Mouse (Mus musculus): ENCODE measurements around the gene Hmcn1. TPM values are rescaled to one million over a fixed set of nuclear protein-coding genes. Genes with fewer than 3 reads are reported as not detected.

Gene Hmcn1
- polyA plus RNA-seq, 1 experiment from 2014 or later = 6.3 TPM

DNA sequence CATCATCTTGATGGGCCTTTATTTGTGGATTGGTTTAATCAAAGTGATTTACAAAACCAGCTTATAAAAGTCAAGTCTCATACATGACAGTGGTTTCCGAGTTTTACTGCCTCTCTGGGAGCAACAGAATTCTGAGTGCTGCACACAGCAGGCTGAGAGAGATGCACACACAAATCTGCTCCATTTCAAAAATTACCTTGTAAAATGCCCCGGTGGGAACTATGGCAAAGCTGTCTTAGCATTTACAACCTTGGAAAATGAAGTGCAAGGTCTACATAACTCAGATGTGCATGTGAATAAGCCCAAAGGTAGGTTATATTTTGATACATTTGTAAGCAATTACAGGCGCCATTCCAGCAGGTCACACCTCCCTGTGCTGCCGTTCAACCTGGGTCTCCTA is 245.5 kb downstream of the Hmcn1 start:
- ATAC-seq (replicated peaks; ENCODE audit: low FRiP score, low TSS enrichment, low read depth) (no peak), DNase-seq (ENCODE audit: low spot score) (no peak)
- Histone ChIP-seq H3K9me3 (ENCODE audit: control insufficient read depth, low read length) (no peaks in the 10 kb centered on the region), H3K36me3 (ENCODE audit: control insufficient read depth, insufficient read depth, low read length) (no peaks in the 10 kb centered on the region), H3K27ac (ENCODE audit: low read depth) (no peak overlapping the region), H3K27me3 (replicated peaks; ENCODE audit: control insufficient read depth, insufficient read depth, low read length) (no peaks in the 10 kb centered on the region), H3K4me3 (ENCODE audit: low read depth, low read length) (no peak overlapping the region), H3K4me1 (replicated peaks; ENCODE audit: control insufficient read depth, insufficient read depth, low read length) (no peaks in the 10 kb centered on the region), H3K4me2 (ENCODE audit: low read length) (no peak overlapping the region), H3K9ac (ENCODE audit: low read length) (no peak overlapping the region)
- WGBS = 76% methylated on average over 4 of the region's 4 CpGs

DNA sequence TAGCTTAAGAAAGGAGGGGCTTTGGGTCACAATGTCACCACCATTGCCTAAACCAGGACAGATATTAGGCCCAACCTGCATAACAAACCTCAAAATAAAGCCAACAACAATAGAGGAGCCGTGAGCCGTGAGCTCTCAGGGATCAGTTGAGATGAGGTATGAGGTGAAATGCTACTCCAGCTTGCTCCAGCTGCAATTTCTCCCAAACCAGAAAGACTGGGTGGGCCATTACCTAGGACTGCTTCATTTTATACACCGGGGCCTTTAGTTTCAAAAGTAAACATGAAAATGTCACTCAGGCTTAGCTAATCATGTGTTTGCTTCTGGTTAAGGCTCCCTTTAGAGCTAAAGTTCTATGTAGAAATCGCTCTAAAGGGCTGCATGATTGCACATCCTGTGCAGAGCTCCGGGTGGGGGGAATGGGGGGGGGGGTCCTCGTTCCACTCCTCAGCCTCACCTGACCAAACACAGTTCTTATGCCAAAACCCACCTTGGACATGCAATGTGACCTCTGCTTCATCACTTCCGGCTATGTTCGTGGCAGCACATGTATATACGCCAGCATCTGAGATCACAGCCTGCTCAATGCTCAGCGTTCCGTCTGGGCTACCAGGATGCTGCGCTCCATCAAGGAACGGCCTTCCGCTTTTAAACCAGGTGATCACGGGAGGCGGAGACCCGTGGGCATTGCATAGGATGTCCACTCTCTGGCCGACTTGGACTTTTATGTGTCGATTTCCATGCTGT is 250.0 kb downstream of the Hmcn1 start:
- H3K27ac ChIP-seq (ENCODE audit: low read depth) = no peak overlapping the region

DNA sequence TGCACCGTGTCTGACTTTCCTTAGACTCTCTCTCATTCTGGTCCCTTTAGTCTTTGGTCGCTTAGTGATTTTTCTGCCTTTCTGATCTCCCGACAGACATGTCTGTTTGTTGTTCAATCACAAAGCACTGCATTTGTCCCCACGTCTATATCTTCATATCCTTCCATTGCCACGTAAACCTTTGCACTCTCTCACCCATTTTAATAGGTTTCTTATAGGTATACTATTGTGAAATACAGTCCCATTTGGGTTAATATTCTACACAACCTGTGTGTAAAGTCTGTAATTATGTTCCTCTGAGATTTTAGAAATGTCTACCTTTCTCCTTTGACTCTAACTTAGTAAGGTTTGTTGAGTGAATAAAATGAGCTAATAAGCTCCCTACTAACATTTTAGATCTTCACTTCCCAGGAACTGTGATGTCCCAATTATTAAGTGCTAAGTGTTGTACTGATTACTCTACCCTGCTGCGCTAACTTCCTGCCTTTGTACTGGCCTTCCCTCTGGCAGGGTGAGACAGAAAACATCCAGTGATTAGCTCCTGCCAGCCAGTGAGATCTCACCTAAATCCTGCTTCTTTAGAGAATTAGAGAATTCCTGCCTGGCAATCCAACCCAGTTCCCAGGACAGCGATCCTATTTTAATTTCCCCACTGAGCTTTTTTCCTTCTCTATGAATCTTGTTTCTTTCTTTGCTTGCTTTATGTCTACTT is 250.7 kb downstream of the Hmcn1 start:
- no peak for ATAC-seq (replicated peaks; ENCODE audit: low FRiP score, low TSS enrichment, low read depth)
- no peak overlapping the region for H3K4me3 ChIP-seq (ENCODE audit: low read depth, low read length)
- no peak for DNase-seq (ENCODE audit: low spot score)
- no peak overlapping the region for H3K27ac ChIP-seq (ENCODE audit: low read depth)
- H3K4me2 ChIP-seq (ENCODE audit: low read length) = no peak overlapping the region
- H3K27me3 ChIP-seq (replicated peaks; ENCODE audit: control insufficient read depth, insufficient read depth, low read length) = no peaks in the 10 kb centered on the region
- H3K9ac ChIP-seq (ENCODE audit: low read length) = no peak overlapping the region
- 85% methylated on average over 7 of the region's 7 CpGs for WGBS
- H3K9me3 ChIP-seq (ENCODE audit: control insufficient read depth, low read length) = no peaks in the 10 kb centered on the region
- no peaks in the 10 kb centered on the region for H3K4me1 ChIP-seq (replicated peaks; ENCODE audit: control insufficient read depth, insufficient read depth, low read length)
- H3K36me3 ChIP-seq (ENCODE audit: control insufficient read depth, insufficient read depth, low read length) = no peaks in the 10 kb centered on the region

More for the DNA sequence above, 250.0 kb downstream of the Hmcn1 start:
- Histone ChIP-seq H3K9ac (ENCODE audit: low read length) (no peak overlapping the region), H3K4me1 (replicated peaks; ENCODE audit: control insufficient read depth, insufficient read depth, low read length) (no peaks in the 10 kb centered on the region), H3K36me3 (ENCODE audit: control insufficient read depth, insufficient read depth, low read length) (no peaks in the 10 kb centered on the region), H3K4me3 (ENCODE audit: low read depth, low read length) (no peak overlapping the region), H3K4me2 (ENCODE audit: low read length) (no peak overlapping the region), H3K9me3 (ENCODE audit: control insufficient read depth, low read length) (no peaks in the 10 kb centered on the region), H3K27me3 (replicated peaks; ENCODE audit: control insufficient read depth, insufficient read depth, low read length) (no peaks in the 10 kb centered on the region)
- ATAC-seq (replicated peaks; ENCODE audit: low FRiP score, low TSS enrichment, low read depth) (no peak), DNase-seq (ENCODE audit: low spot score) (no peak)
- WGBS = 79% methylated on average over 19 of the region's 19 CpGs

DNA sequence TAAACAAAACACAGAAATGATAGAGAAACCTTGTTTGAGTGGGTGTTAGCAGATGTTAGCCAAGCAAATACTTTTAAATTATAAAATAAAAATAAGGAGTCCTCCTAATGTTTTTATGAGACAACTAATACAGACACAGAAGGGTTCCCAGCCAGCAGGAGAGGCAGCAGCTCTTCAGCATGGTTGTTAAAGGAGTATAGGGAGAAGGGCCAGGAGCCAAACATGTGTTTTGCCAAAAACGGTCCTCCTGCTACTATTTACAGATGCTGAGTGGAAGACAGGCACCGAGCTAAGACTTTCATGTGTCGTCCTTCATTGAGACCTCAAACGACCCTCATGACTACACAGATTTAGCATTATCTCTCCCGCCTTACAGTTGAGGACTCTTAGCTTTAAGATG is 281.8 kb downstream of the Hmcn1 start:
- Histone ChIP-seq H3K4me2 (ENCODE audit: low read length) (no peak overlapping the region), H3K27me3 (replicated peaks; ENCODE audit: control insufficient read depth, insufficient read depth, low read length) (no peaks in the 10 kb centered on the region), H3K27ac (ENCODE audit: low read depth) (no peak overlapping the region), H3K4me3 (ENCODE audit: low read depth, low read length) (no peak overlapping the region), H3K9ac (ENCODE audit: low read length) (no peak overlapping the region), H3K9me3 (ENCODE audit: control insufficient read depth, low read length) (no peaks in the 10 kb centered on the region), H3K4me1 (replicated peaks; ENCODE audit: control insufficient read depth, insufficient read depth, low read length) (no peaks in the 10 kb centered on the region), H3K36me3 (ENCODE audit: control insufficient read depth, insufficient read depth, low read length) (no peaks in the 10 kb centered on the region)
- WGBS = 57% methylated on average over 5 of the region's 5 CpGs
- DNase-seq (ENCODE audit: low spot score) (no peak), ATAC-seq (replicated peaks; ENCODE audit: low FRiP score, low TSS enrichment, low read depth) (no peak)

DNA sequence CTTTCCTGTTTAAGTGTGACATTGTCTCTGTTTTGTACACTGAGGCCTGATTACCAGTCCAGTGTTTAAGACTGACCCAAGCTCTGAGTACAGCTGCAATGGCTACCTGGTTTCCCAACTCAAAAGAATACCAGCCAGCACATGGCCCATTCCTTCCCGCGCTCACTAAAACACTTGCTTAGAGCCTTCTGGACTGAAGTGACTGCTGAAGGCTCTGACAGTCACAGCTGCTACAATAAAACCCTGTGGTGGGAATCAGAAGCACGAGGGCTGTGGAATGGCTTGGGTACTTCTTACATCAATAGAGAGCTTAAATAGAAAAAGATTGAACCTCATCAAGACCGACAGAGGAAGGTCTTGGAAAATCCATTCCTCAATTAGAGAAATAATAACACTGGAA is 286.7 kb downstream of the Hmcn1 start:
- H3K27me3 ChIP-seq (replicated peaks; ENCODE audit: control insufficient read depth, insufficient read depth, low read length) = no peaks in the 10 kb centered on the region
- ATAC-seq (replicated peaks; ENCODE audit: low FRiP score, low TSS enrichment, low read depth) = no peak
- H3K36me3 ChIP-seq (ENCODE audit: control insufficient read depth, insufficient read depth, low read length) = no peaks in the 10 kb centered on the region
- no peak overlapping the region for H3K4me3 ChIP-seq (ENCODE audit: low read depth, low read length)
- H3K4me1 ChIP-seq (replicated peaks; ENCODE audit: control insufficient read depth, insufficient read depth, low read length) = no peaks in the 10 kb centered on the region
- 83% methylated on average over 4 of the region's 4 CpGs for WGBS
- no peak for DNase-seq (ENCODE audit: low spot score)
- no peak overlapping the region for H3K4me2 ChIP-seq (ENCODE audit: low read length)
- no peaks in the 10 kb centered on the region for H3K9me3 ChIP-seq (ENCODE audit: control insufficient read depth, low read length)
- H3K9ac ChIP-seq (ENCODE audit: low read length) = no peak overlapping the region
- no peak overlapping the region for H3K27ac ChIP-seq (ENCODE audit: low read depth)

DNA sequence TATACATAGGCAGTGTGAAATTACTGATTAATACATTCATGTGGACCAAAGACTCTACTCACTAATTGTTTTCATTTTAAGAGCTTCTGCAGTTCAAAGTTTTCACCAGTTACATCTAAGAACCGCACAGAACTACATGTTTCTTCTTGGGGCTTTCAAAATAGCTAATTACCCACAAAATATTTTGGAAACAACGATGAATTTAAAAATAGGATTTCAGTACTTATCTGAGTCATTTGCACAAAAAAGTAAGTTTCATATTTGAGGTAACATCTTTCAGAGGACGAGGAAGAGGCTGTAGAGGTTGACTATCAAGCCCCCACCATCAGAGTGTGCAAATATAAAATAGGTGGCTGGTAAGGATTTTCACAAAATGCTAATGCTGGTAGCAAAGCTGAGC is 295.5 kb downstream of the Hmcn1 start:
- H3K9me3 ChIP-seq (ENCODE audit: control insufficient read depth, low read length) = no peaks in the 10 kb centered on the region

DNA sequence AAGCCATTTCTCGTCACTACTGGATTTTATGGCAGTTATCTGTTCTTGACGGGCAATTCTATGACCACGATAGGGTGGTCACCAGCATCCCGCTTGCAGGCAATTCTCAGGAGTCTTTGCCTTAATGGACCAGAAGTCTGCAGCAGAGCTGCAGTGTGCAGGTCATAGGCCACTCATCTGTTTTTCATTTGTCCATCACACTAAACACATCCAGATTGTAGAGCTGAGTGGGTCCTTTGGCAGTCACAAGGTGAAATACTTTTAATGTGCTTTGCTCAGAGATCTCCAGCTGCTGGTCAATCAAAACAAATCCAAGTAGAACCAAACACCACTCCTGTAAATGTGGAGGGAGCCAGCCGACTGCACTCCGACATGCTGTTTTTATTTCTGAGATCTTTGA is 311.2 kb downstream of the Hmcn1 start:
- Histone ChIP-seq H3K27me3 (replicated peaks; ENCODE audit: control insufficient read depth, insufficient read depth, low read length) (no peaks in the 10 kb centered on the region), H3K4me3 (ENCODE audit: low read depth, low read length) (no peak overlapping the region), H3K4me2 (ENCODE audit: low read length) (no peak overlapping the region), H3K27ac (ENCODE audit: low read depth) (no peak overlapping the region), H3K36me3 (ENCODE audit: control insufficient read depth, insufficient read depth, low read length) (no peaks in the 10 kb centered on the region), H3K9ac (ENCODE audit: low read length) (no peak overlapping the region), H3K4me1 (replicated peaks; ENCODE audit: control insufficient read depth, insufficient read depth, low read length) (no peaks in the 10 kb centered on the region), H3K9me3 (ENCODE audit: control insufficient read depth, low read length) (no peaks in the 10 kb centered on the region)
- no peak for ATAC-seq (replicated peaks; ENCODE audit: low FRiP score, low TSS enrichment, low read depth)
- DNase-seq (ENCODE audit: low spot score) = no peak
- 61% methylated on average over 6 of the region's 6 CpGs for WGBS

More for the DNA sequence above, 295.5 kb downstream of the Hmcn1 start:
- Histone ChIP-seq H3K4me2 (ENCODE audit: low read length) (no peak overlapping the region), H3K4me1 (replicated peaks; ENCODE audit: control insufficient read depth, insufficient read depth, low read length) (no peaks in the 10 kb centered on the region), H3K9ac (ENCODE audit: low read length) (no peak overlapping the region), H3K27me3 (replicated peaks; ENCODE audit: control insufficient read depth, insufficient read depth, low read length) (no peaks in the 10 kb centered on the region), H3K27ac (ENCODE audit: low read depth) (no peak overlapping the region), H3K36me3 (ENCODE audit: control insufficient read depth, insufficient read depth, low read length) (no peaks in the 10 kb centered on the region), H3K4me3 (ENCODE audit: low read depth, low read length) (no peak overlapping the region)
- 91% methylated on average over 3 of the region's 3 CpGs for WGBS
- no peak for DNase-seq (ENCODE audit: low spot score)
- ATAC-seq (replicated peaks; ENCODE audit: low FRiP score, low TSS enrichment, low read depth) = no peak

DNA sequence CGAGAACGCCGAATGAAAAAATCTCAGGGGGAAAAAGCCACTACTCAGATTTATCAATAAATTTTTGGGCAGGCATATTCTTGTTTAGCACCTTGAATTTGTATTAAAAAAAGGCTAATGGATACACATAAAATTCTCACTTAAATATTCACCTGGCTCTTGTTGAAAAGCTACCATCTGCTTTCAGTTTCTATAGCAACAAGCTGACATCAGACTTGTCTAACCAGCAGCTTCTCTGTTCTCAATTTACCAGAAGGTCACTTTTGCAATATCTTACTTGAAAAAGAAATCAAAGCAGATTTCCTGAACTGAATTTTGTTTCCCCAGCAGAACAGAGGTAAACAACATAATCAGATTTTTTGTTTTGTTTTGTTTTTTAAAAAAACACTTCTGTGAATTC is 311.8 kb downstream of the Hmcn1 start:
- H3K4me2 ChIP-seq (ENCODE audit: low read length) = no peak overlapping the region
- ATAC-seq (replicated peaks; ENCODE audit: low FRiP score, low TSS enrichment, low read depth) (no peak), DNase-seq (ENCODE audit: low spot score) (no peak)
- no peaks in the 10 kb centered on the region for H3K9me3 ChIP-seq (ENCODE audit: control insufficient read depth, low read length)
- H3K4me1 ChIP-seq (replicated peaks; ENCODE audit: control insufficient read depth, insufficient read depth, low read length) = no peaks in the 10 kb centered on the region
- 86% methylated on average over 3 of the region's 3 CpGs for WGBS
- H3K27ac ChIP-seq (ENCODE audit: low read depth) = no peak overlapping the region
- no peak overlapping the region for H3K9ac ChIP-seq (ENCODE audit: low read length)
- H3K27me3 ChIP-seq (replicated peaks; ENCODE audit: control insufficient read depth, insufficient read depth, low read length) = no peaks in the 10 kb centered on the region
- H3K36me3 ChIP-seq (ENCODE audit: control insufficient read depth, insufficient read depth, low read length) = no peaks in the 10 kb centered on the region
- H3K4me3 ChIP-seq (ENCODE audit: low read depth, low read length) = no peak overlapping the region

DNA sequence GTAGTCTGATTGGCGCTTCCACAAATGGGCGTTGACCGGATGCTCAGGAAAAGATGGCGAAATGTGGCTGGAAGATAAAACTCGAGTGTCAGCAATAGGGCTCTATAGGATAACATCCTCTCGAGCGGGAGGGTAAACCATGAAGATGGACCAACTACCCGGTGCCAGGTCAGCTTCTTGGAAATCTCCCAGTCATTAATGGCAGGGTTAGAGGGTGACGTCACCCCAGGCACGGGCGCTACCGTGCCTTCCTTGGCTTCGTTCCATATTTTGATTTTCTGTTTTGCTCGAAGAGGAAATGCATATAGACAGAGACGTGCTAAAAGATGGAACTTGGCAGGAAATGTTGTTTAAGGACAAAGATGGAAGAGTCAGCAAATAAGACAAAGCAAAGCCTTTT is 312.2 kb downstream of the Hmcn1 start:
- WGBS = 84% methylated on average over 15 of the region's 15 CpGs
- Histone ChIP-seq H3K4me1 (replicated peaks; ENCODE audit: control insufficient read depth, insufficient read depth, low read length) (no peaks in the 10 kb centered on the region), H3K4me2 (ENCODE audit: low read length) (no peak overlapping the region), H3K27ac (ENCODE audit: low read depth) (no peak overlapping the region), H3K9me3 (ENCODE audit: control insufficient read depth, low read length) (no peaks in the 10 kb centered on the region), H3K9ac (ENCODE audit: low read length) (no peak overlapping the region), H3K27me3 (replicated peaks; ENCODE audit: control insufficient read depth, insufficient read depth, low read length) (no peaks in the 10 kb centered on the region), H3K36me3 (ENCODE audit: control insufficient read depth, insufficient read depth, low read length) (no peaks in the 10 kb centered on the region), H3K4me3 (ENCODE audit: low read depth, low read length) (no peak overlapping the region)
- ATAC-seq (replicated peaks; ENCODE audit: low FRiP score, low TSS enrichment, low read depth) = no peak
- DNase-seq (ENCODE audit: low spot score) = no peak

All from intestine, embryonic 14.5 days (tissue).